Mouse (Mus musculus) heart, embryonic 16.5 days (tissue): ENCODE data around the gene Gpalpp1. TPM values are rescaled to one million over a fixed set of nuclear protein-coding genes. Genes with fewer than 3 reads are reported as not detected.
A peak's percentile ranks its signal among the peaks of the same experiment; 100 is the strongest.

Experiments
- ATAC-seq: fragments of 200-750 bp; cut with Nextera tagmentation; replicated peaks from 2 replicates; pipeline ENCODE4 v1.8.0; 2017; ENCODE audit warnings: moderate number of reproducible peaks; ENCODE audit not compliant: insufficient read depth, low FRiP score; ENCODE audit errors: extremely low read depth
- H3K27ac ChIP-seq: fragments of 300-500 bp; sonication (generic); 2 replicates; pipeline ENCODE4 v1.5.1; 2014; ENCODE audit warnings: mild to moderate bottlenecking, low read length, control low read depth, moderate library complexity
- H3K27me3 ChIP-seq: fragments of 300-500 bp; sonication (generic); 2 replicates; pipeline ENCODE4 v1.6.1; 2014; ENCODE audit warnings: low read length, mixed read lengths; ENCODE audit not compliant: control insufficient read depth, insufficient read depth
- H3K36me3 ChIP-seq: fragments of 300-500 bp; sonication (generic); 2 replicates; pipeline ENCODE4 v1.6.1; 2014; ENCODE audit not compliant: control insufficient read depth, insufficient read depth
- H3K4me1 ChIP-seq: fragments of 300-500 bp; sonication (generic); 2 replicates; pipeline ENCODE4 v1.6.1; 2014; ENCODE audit warnings: low read length, mixed read lengths; ENCODE audit not compliant: control insufficient read depth, insufficient read depth
- H3K4me2 ChIP-seq: fragments of 300-500 bp; sonication (generic); 2 replicates; pipeline ENCODE4 v1.6.1; 2014; ENCODE audit warnings: low read depth, mild to moderate bottlenecking, control low read depth, low read length
- H3K4me3 ChIP-seq: fragments of 300-500 bp; sonication (generic); 2 replicates; pipeline ENCODE4 v1.5.1; 2014; ENCODE audit warnings: mild to moderate bottlenecking, control low read depth, low read length
- H3K9ac ChIP-seq: fragments of 300-500 bp; sonication (generic); 2 replicates; pipeline ENCODE4 v1.6.1; 2014; ENCODE audit warnings: low read length, control low read depth
- H3K9me3 ChIP-seq: fragments of 300-500 bp; sonication (generic); replicated peaks from 2 replicates; pipeline ENCODE4 v1.6.1; 2016; ENCODE audit warnings: low read length; ENCODE audit not compliant: control insufficient read depth
- WGBS: fragments of 180-500 bp; shearing (Covaris S2); extraction: QIAGEN DNeasy Blood & Tissue Kit; methylation state at CpG from one replicate; pipeline ENCODE4 v1.1.7; 2014; 5-methylcytosine and 5-hydroxymethylcytosine counted together
- polyA plus RNA-seq: library from polyadenylated mRNA; unstranded; fragments of >200 nt; fragmentation: Nextera tagmentation; extraction: Ambion mirVana; gene quantifications from 2 replicates; pipeline ENCODE4 v1.2.1, GENCODE M21; 2015

Gene Gpalpp1
- polyA plus RNA-seq, result 9.4 and 9.8 TPM in 2 replicates

DNA sequence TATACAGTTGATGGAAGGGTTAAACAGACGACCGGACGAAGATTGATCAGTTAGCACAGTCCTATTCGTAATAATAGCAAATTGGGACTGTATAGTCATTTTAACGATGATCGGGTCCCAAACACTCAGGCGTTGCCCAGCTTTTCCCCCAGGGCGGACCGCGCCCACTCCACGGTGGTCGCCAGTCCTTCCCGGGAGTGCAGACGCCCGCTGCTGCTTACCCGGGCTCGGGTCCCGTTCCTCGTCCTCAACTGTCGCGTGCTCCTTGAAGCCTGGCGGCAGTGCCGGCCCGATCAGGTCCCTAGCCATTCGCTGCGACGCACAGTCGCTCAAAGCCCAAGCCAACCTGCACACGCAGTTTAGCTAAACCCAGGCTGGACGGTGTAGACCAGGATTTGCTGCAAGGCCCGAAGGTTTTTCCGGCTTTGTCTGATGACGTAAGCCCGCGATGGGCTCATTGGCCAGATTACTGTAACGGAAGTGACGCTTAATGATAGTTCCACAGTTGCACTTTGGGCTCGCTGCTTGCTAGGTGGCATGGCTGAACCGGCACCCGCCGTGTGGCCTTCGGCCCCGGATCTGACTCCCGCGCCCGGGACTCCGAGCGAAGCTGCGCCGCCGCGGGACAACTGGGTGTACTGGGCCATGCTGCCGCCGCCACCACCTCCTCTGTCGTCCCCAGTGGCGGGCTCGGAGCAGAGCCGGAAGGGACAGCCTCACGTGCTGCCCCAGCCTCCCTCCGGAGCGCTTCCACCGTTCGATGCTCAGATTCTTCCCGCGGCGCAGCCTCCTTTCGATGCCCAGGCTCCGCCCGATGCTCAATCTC is at the start of gene Gpalpp1, which contains the start of gene Nufip1:
TSS of gene Gpalpp1 (minus strand) at position 365 of the 826 bp plus-strand sequence.
TSS of gene Nufip1 (plus strand) at position 496 of the 826 bp plus-strand sequence.
- WGBS, result under 1% methylated on average over 69 of the region's 69 CpGs
- H3K9me3 ChIP-seq, result no peaks in the 10 kb centered on the region
- peak within 1 kb of the TSS; percentile 92 for H3K4me3 ChIP-seq
- H3K36me3 ChIP-seq, result peaks cover 11% of the 10 kb centered on the region
- H3K4me1 ChIP-seq, result peaks cover 11% of the 10 kb centered on the region
- peak within 1 kb of the TSS; percentile 84 for H3K9ac ChIP-seq
- H3K4me2 ChIP-seq, result peak within 1 kb of the TSS; percentile 92
- ATAC-seq, result peak; percentile 98
- peak within 1 kb of the TSS; percentile 86 for H3K27ac ChIP-seq
- H3K27me3 ChIP-seq, result no peaks in the 10 kb centered on the region

DNA sequence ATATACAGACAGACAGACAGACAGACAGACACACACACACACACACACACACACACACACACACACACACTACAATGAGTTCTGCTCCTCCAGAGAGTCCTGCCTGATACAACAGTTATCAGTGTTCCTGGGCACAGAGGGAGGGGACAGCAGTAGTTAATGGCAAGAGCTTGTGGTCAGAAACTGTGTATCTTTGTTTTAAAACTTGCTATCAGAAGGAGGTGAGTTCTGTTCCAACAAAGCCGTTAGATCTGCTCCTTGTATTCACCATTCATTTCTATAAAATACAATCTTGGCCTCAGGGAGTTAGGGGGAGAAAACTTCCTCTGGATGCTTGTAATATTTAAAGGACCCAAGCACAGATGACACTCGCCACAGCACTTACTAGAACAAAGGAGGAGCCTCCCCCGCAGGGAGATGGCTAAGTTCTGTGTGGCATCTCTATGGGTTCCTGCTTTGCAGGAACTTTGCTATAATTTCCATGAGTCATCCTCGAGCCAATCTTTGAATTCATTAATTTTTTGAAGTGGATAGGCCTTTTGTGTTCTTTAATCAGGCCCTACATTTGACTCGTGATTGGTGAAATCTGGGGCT is 47.7 kb upstream of the Gpalpp1 start:
- no peak overlapping the region for H3K9ac ChIP-seq
- peaks cover 2% of the 10 kb centered on the region; the same call in 1 of the 2 replicates for H3K4me1 ChIP-seq
- WGBS, result 56% methylated on average over 5 of the region's 5 CpGs
- H3K4me3 ChIP-seq, result no peak overlapping the region
- H3K9me3 ChIP-seq, result no peaks in the 10 kb centered on the region
- H3K36me3 ChIP-seq, result no peaks in the 10 kb centered on the region
- H3K27me3 ChIP-seq, result no peaks in the 10 kb centered on the region
- H3K27ac ChIP-seq, result no peak overlapping the region
- no peak for ATAC-seq
- H3K4me2 ChIP-seq, result no peak overlapping the region

DNA sequence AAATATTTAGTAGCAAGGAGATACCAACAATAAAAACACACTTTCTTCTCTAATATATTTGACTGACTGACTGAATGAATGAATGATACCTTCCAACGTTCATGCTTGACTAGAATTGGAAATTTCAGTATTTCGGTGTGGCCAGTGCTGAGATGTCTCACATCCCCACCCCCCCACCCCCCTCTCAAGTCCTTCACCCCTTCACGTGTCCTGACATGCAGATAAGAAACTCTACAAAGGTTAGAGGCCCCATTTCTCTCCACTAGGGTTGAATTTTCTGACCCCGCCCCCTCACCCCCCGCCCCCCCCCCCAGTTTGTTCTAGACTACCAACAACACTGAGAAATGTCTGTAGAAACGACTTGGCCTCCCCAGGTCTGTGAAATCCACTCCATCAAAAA is 43.3 kb upstream of the Gpalpp1 start:
- 26% methylated on average over 6 of the region's 6 CpGs for WGBS
- Histone ChIP-seq H3K9ac (no peak overlapping the region), H3K27me3 (no peaks in the 10 kb centered on the region), H3K9me3 (no peaks in the 10 kb centered on the region), H3K4me1 (peaks cover 24% of the 10 kb centered on the region), H3K4me2 (no peak overlapping the region), H3K27ac (no peak overlapping the region), H3K36me3 (no peaks in the 10 kb centered on the region), H3K4me3 (no peak overlapping the region)
- ATAC-seq, result no peak

DNA sequence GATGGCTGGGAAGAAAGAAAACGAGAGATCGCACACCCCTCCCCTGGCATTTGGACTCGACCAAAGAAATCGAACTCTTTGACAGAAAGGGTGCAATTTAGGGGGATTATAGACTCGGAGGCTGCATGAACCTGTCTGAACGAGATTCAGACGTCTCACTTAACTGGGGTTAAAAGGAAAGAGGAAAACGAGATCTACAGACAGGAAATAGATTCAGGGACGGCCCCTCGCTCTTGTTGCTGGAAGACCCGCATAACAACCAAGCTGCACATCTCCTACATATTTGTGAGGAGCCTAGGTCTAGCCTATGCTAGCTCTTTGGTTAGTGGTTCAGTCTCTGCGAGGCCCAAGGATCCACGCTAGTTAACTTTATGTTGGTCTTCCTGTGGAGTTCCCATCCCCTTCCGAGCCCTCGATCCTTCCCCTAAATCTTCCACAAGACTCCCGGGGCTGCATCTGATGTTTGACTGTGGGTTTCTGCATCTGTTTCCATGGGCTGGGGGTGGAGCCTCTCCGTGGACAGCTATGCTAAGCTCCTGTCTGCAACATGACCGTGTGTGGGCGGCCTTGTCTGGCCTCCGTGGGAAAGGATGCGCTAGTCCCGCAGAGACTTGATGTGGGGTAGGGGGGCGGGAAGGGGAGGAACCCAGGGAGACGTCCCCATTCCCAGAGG is 42.6 kb upstream of the Gpalpp1 start:
- WGBS, result 5% methylated on average over 24 of the region's 24 CpGs
- H3K27ac ChIP-seq, result peak overlapping the region; percentile 98
- ATAC-seq, result no peak

DNA sequence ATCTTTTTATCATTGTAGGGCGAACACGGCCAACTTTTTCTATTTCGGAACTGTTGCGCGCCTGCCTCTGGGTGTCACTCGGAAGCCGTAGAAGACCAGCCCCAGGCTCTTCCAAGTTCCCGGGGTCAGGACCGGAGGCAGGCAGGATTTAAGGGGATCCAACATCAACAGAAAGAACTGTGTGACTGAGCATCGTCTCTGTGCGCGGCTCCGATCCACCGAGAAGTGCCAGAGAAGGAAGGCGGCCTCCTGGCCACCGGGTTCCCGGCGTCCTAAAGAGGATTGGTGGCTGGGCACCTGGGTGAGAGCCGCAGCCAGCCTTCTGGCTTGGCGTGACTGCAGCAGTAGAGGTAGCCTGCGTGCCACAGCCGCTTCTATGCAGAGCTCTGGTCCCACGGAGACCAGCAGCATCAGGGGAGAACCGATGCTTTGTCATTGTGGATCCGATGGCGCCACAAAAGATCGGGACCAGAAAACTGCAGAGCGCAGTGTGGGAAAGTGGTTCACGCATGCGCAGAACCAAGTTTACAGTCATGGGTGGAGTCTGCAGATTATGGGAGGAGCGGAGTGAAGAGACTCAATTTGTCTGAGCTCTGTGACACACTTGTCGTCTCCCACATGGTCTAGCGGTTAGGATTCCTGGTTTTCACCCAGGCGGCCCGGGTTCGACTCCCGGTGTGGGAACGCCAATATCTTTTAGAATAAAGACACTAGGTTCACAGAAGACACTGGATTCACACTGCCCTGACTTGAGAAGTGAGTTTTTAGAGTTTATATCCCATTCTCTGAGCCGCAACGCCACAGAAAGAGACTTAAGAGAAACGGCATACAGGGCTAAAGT is 41.8 kb upstream of the Gpalpp1 start:
- ATAC-seq, result peak; percentile 89
- under 1% methylated on average over 41 of the region's 41 CpGs for WGBS
- H3K27ac ChIP-seq, result peak overlapping the region; percentile 98
- peak overlapping the region; percentile 87 for H3K9ac ChIP-seq
- peak overlapping the region; percentile 69 for H3K4me2 ChIP-seq
- no peaks in the 10 kb centered on the region for H3K36me3 ChIP-seq
- no peaks in the 10 kb centered on the region for H3K9me3 ChIP-seq
- H3K4me1 ChIP-seq, result peaks cover 24% of the 10 kb centered on the region
- no peaks in the 10 kb centered on the region for H3K27me3 ChIP-seq
- H3K4me3 ChIP-seq, result peak overlapping the region; percentile 75

More for the DNA sequence above, 42.6 kb upstream of the Gpalpp1 start:
- Histone ChIP-seq H3K27me3 (no peaks in the 10 kb centered on the region), H3K36me3 (no peaks in the 10 kb centered on the region), H3K9ac (peak overlapping the region; percentile 70), H3K4me3 (peak overlapping the region; percentile 75), H3K4me2 (peak overlapping the region; percentile 69), H3K4me1 (peaks cover 24% of the 10 kb centered on the region), H3K9me3 (no peaks in the 10 kb centered on the region)

DNA sequence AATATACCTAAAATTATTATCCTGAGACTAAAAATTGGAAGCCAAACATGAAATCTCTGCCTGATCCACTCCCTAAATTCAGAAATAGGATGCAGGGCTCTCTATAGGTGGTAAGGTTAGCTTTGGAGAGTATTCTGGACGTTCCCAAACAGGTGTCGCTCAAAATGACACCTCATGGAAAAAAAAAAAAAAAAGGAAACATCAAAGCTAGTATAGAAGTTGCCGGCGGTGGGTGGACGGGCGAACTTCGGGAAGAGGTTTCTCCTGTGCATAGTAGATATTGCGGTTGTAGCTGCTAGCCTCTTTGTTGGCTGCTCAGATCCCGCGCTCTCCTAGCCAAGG is 41.2 kb upstream of the Gpalpp1 start:
- no peaks in the 10 kb centered on the region for H3K27me3 ChIP-seq
- H3K9me3 ChIP-seq, result no peaks in the 10 kb centered on the region
- H3K4me3 ChIP-seq, result peak overlapping the region; percentile 75
- no peak for ATAC-seq
- peak overlapping the region; percentile 69 for H3K4me2 ChIP-seq
- no peaks in the 10 kb centered on the region for H3K36me3 ChIP-seq
- under 1% methylated on average over 10 of the region's 10 CpGs for WGBS
- peaks cover 24% of the 10 kb centered on the region for H3K4me1 ChIP-seq
- peak overlapping the region; percentile 87 for H3K9ac ChIP-seq
- peak overlapping the region; percentile 98 for H3K27ac ChIP-seq

DNA sequence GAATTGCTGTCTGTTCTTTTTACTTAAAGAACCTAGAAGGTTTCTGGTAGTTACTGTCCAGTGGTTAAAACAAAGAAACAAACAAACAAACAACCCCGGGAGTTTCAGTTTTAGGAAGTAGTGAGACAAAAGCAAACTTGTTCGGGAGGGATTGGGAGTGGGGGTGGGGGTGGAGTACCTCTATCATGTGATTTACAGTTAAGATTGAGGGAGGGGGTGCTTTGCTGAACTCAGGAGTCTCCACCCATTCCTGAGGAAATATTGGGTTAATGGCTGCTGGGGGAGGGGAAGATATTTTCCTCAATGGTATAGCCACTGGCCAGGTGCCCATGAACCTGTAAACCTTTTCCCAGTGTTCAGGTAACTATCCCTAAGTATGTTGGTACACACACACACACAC is 40.5 kb upstream of the Gpalpp1 start:
- Histone ChIP-seq H3K4me3 (no peak overlapping the region), H3K9me3 (no peaks in the 10 kb centered on the region), H3K36me3 (no peaks in the 10 kb centered on the region), H3K27me3 (no peaks in the 10 kb centered on the region), H3K27ac (no peak overlapping the region), H3K4me2 (no peak overlapping the region), H3K9ac (no peak overlapping the region), H3K4me1 (peaks cover 26% of the 10 kb centered on the region)
- ATAC-seq, result no peak
- WGBS, result 69% methylated on average over 2 of the region's 2 CpGs

DNA sequence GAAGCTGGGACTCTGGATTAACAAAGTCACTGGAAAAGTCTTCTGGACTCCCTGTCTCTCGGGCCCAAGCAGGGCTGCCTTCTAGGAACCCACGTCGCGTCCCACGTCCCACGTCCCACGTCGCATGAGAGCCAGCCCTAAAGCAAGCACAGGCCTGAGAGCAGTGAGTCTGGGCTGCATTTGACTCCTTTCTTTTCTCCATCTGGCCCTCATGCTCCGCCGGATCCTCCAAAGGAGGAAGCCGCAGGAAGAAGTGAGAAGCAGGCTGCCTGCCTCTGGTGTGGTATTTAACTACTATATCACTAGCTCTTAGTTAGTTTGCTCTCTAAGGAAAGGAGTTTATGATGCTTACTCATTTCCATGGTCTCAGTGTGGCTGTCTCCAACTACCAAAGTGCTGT is 39.9 kb upstream of the Gpalpp1 start:
- Histone ChIP-seq H3K9ac (no peak overlapping the region), H3K9me3 (no peaks in the 10 kb centered on the region), H3K4me3 (no peak overlapping the region), H3K27ac (peak overlapping the region; percentile 76), H3K4me1 (peaks cover 27% of the 10 kb centered on the region), H3K4me2 (peak overlapping the region; percentile 60; the same call in 1 of the 2 replicates), H3K27me3 (no peaks in the 10 kb centered on the region), H3K36me3 (no peaks in the 10 kb centered on the region)
- ATAC-seq, result no peak
- WGBS, result 78% methylated on average over 11 of the region's 11 CpGs
